Mouse (Mus musculus) lung, postnatal 0 days (tissue): ENCODE data around the gene Galk2.

Source experiments
- CTCF ChIP-seq: IDR thresholded peaks from 2 replicates; pipeline ENCODE4 v1.5.1; 2016; ENCODE audit warnings: antibody characterized with exemption, mild to moderate bottlenecking
- EP300 ChIP-seq: IDR thresholded peaks from 2 replicates; pipeline ENCODE4 v1.6.1; 2016; ENCODE audit warnings: antibody characterized with exemption, mild to moderate bottlenecking, control low read depth

GRCm38 (mm10) chr2:125813972-125814595, 44.8 kb upstream of the Galk2 start:
- no peak for TF ChIP-seq CTCF
- no peak for TF ChIP-seq EP300
